Mouse (Mus musculus): Measurements from ENCODE around the gene Pnmal2.

DNA sequence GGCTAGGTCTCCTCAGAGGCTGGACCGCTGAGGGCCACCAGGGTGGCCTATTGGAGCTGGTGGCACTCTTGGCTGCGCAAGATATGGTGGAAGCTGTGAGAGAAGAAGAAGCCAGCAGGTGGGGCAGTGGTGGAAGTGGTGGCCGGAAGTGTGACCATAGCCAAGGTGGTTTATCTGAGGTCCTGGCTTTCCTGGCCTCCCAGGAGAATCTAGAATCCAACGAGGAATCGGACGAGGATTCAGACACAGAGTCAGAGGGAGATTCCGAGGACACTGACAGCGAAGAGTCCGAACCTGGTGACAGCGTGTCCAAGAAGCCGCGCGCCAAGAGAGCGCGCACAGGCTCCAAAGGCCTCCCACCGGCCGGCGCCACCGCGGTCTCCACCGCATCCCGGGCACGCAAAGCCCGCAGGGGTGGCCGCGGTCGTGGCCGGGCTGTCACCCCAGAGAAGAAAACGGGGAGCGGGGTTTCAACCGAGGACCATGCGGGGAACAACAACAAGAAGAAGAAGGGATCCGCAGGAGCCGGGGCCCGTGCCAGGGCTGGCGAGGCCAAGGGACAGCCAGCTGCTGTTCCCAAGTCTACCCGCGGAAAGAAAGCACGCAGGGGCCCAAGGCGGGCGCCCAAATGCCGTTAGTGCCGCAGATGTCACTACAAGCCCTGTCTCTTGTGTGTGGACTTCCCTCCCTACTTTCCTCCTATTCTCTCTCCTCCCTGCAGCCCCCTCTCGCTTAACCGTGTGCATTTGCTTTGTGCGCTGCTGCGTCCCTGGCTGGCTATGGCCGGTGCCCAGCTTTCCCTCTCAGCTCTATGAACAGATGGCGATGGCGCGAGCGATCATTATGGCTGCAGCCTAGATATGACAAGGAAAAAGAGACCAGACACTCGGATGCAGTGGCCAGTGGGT lies 2.2 kb downstream of the Pnmal2 start:
- TF ChIP-seq FLI1 (IDR thresholded peaks at IDR 0.05; ENCODE audit: low read length): no peak
- no peak for TF ChIP-seq GATA1 (IDR thresholded peaks at IDR 0.05; ENCODE audit: borderline replicate concordance, low read length)

Data from megakaryocyte, embryonic 14.5 days (primary cell).